Mouse (Mus musculus) erythroblast, embryonic 14.5 days (primary cell): ENCODE measurements around the gene Zfp36l1.

ENCODE experiments used
- GATA1 ChIP-seq: IDR thresholded peaks from 2 replicates; pipeline ENCODE4 v1.6.1; 2012; ENCODE audit warnings: low read length, inconsistent platforms, mixed read lengths
- TAL1 ChIP-seq: IDR thresholded peaks from 3 replicates; pipeline ENCODE4 v1.6.1; 2012; ENCODE audit warnings: low read length, inconsistent platforms, mixed read lengths

GRCm38 (mm10) chr12:80123227-80123803 is 10.5 kb upstream of the Zfp36l1 start:
- TF ChIP-seq GATA1 = no peak
- no peak for TF ChIP-seq TAL1
